Mouse (Mus musculus): Measurements from ENCODE around the gene Zfp933. TPM values are rescaled to one million over a fixed set of nuclear protein-coding genes. Genes with fewer than 3 reads are reported as not detected.
A peak's percentile ranks its signal among the peaks of the same experiment; 100 is the strongest.
"Not testable (repeated sequence)": the region's sequence is repeated elsewhere in the genome, so short reads cannot be mapped to it uniquely, and the experiment has no call there.

Gene Zfp933
- total RNA-seq, 2 experiments from 2014 or later = 5.4 to 5.8 TPM

DNA sequence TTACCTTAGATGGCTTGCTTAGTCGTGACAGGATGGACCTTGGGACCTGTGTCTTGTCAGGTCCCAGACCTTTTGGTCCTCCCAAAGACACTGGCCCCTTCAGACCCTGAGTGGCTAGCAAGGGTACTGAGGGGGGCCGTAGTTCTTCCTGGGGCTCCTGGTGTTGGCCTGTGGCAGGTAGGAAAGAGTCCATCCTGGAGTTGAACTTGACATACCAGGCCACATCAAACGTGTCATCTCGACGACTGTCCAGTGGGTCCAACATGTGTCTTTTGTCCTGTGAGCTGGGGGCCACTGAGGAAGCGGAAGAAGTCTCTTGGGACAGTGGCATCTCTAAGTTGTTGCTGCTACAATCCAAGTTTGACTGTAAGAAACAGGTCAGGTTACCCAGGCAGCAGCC is 17.5 kb upstream of the Zfp933 start:
- ATAC-seq (ENCODE audit: poor library complexity, severe bottlenecking) = no peak

DNA sequence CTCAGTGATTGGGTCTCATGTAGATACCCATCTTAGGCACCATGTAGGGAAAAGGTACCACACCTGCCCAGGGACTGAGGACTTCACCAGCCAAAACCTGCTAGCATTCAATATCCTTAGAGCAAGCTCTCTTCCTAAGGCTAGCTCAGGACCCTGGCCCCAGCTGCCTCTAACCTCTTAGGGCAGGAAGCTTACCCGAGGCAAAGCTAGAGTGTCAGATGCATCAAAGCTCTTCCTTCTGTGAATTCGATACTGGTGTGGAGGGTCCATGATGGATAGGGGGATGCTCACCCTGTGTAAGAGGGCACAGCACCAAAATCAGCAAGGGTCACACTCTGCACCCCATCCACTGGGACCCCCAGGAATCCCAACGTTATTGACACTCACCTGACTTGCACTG is 13.9 kb upstream of the Zfp933 start:
- ATAC-seq (ENCODE audit: poor library complexity, severe bottlenecking) = no peak

GRCm38 (mm10) chr4:147850776-147851175 is 2.6 kb upstream of the Zfp933 start:
- ATAC-seq (ENCODE audit: poor library complexity, severe bottlenecking) = no peak

GRCm38 (mm10) chr4:147848584-147848991 is 422 bp upstream of the Zfp933 start:
- ATAC-seq (ENCODE audit: poor library complexity, severe bottlenecking) = peak; percentile 51

DNA sequence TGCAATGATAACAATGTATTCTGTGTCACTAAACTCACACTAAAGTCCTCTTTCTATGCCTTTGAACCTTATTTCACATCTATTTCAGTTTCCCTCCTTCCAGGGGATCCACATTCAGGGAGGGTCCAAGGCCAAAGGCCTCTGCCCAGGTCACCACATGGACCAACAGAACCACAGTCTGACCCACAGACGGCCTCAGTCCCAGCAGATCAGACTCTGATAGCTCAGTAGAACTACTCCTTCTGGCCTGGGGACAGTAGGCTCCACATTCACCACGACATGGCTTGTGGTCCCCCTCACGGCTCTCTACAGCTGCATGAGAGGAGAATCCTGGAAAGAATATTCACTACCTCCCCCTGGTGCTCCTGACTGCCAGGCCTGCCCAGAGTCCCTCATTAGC is 5.3 kb downstream of the Zfp933 start:
- ATAC-seq (ENCODE audit: poor library complexity, severe bottlenecking) = no peak

GRCm38 (mm10) chr4:147839282-147839681 is 8.9 kb downstream of the Zfp933 start:
- ATAC-seq (ENCODE audit: poor library complexity, severe bottlenecking) = not testable (repeated sequence)

- no peak for ATAC-seq (ENCODE audit: poor library complexity, severe bottlenecking)
Observed at GRCm38 (mm10) chr4:147824389-147824788, 23.8 kb downstream of the Zfp933 start.

DNA sequence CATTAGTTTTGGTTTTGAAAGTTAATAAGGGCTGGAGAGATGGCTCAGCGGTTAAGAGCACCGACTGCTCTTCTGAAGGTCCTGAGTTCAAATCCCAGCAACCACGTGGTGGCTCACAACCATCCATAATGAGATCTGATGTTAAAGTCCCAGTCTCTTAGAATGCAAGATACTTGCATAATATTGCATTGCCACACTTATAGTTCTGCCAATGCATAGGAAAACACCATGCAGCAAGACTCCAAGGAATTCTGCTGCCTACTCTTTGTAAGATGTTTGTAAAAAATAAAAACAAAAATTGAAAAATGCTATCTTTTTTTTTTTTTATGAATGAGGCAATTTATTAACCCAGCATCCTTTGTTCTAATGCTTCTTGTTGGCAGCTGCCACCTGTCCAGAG is 26.8 kb downstream of the Zfp933 start:
- not testable (repeated sequence) for ATAC-seq (ENCODE audit: poor library complexity, severe bottlenecking)

GRCm38 (mm10) chr4:147819659-147820058 is 28.5 kb downstream of the Zfp933 start:
- ATAC-seq (ENCODE audit: poor library complexity, severe bottlenecking) = not testable (repeated sequence)

DNA sequence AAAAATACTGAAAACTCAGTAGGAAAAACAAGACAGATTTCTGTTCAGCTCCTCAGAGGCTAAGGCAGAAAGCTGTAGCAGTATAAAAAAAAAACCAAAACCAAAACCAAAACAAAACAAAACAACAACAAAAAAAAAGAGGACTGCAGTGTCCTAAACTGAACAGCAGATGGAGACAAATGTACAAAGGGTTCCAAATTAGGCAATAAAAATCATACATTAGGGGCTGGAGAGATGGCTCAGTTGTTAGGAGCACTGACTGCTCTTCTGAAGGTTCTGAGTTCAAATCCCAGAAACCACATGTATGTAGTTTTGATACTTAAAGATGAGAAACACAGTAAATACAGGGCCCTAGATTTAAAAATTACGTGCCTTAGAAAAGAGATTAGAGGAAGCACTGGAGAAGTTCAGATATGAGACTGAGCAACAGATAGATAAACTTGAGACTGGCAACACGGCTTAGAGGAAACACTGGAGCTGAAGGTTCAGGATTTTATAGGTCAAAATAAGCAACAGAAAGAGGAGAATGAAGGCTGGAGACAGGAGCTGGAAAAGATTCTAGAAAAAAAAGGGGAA is 33.5 kb downstream of the Zfp933 start:
- ATAC-seq (ENCODE audit: poor library complexity, severe bottlenecking) = peak; percentile 87

DNA sequence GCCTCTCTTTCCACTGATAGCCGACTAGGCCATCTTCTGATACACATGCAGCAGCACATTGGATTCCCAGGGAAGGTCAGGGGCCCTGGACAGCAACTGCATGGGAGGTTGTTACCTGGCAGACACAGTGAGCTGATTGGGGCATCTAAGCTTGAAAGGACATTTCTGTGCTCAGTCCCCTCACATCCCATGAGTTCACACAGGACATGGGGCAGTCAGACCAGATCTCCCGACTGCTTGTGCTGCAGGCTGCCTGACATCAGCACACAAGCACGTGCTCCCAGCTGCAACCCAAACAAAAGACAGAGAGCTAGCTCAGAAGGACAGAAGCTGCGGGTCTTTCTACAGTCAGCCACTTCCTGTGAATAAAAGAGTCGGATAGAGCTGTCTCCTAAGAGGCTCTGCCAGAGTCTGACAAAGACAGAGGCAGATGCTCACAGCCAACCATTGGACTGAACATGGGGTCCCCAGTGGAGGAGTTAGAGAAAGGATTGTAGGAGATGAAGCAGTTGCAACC is 34.9 kb downstream of the Zfp933 start:
- no peak for ATAC-seq (ENCODE audit: poor library complexity, severe bottlenecking)

DNA sequence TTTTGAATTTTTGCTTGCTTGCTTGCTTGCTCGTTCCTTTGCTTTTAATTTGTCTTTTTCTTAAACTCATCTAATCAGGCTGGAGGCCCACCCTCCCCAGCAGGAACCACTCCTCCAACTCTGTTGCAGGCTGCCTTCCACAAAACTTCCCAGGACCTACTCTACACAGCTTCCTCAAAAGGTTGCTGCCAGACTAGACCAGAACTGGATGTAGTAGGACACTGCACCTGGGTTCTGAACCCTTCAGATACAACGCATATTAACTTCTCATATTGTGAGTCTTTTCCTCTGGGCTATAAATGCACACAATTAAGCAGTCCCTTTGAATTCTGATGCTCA is 38.2 kb downstream of the Zfp933 start:
- not testable (repeated sequence) for ATAC-seq (ENCODE audit: poor library complexity, severe bottlenecking)

GRCm38 (mm10) chr4:147809292-147809965 is 38.7 kb downstream of the Zfp933 start, which contains the start of gene Zfp984:
Gene Zfp984, minus strand, starts transcription at chr4:147809788.
- peak; percentile 87 for ATAC-seq (ENCODE audit: poor library complexity, severe bottlenecking)

DNA sequence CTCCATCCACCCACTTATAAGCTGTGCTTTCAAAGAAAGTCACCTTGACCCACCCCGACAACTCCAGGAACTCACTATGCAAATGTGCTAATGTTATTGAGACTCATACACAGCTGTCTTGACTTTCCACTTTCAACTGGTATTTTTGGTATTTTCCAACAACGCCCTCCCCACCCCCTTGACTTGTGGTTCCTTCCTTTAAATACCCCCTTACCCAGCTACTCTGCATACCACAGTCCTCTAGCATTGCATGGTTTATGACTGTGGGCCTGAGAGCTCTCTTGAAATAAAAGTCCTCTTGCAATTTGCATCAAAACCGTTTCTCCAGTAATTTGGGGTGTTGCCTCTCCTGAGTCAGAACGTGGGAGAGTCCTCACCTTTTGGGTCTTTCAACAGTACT is 39.7 kb downstream of the Zfp933 start:
- ATAC-seq (ENCODE audit: poor library complexity, severe bottlenecking) = not testable (repeated sequence)

DNA sequence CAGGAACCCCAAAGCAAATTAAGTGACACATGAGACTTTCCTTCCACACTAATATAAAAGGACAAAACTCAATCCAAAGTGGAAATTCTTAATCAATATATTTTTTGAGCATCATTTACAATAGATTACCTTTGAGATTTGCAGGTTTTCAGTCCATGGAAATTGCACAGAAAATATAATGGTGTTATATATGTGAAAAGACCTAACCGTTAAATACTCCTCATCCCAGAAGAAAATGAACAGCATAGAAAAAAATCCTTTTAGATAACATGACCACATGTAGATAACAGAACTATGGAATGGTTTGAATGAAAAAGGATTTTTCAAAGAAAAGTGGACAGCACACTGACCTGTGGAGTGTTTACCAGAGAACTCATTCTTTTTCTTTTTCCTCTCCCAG is 52.9 kb downstream of the Zfp933 start:
- ATAC-seq (ENCODE audit: poor library complexity, severe bottlenecking) = not testable (repeated sequence)

DNA sequence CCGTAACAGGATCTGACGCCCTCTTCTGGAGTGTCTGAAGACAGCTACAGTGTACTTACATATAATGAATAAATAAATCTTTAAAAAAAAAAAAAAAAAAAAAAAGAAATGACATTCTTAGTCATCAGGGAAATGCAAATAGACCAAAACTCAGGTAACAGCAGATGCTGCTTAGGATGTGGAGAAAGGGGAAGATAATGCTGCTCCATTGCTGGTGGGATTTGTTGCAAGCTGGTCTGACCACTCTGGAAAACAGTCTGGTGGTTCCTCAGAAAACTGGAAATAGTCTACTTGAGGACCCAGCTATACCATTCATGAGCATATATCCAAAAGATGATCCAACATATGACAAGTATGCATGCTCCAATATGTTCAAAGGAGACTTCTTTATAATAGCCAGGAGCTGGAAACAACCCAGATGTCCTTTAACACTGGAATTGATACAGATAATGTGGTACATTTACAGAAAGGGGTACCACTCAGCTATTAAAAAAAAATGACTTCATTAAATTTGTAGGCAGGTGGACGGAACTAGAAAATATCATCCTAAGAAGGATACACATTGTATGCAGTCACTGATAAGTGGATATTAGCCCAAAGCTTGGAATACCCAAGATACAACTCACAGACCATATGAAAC is 54.0 kb downstream of the Zfp933 start:
- ATAC-seq (ENCODE audit: poor library complexity, severe bottlenecking) = not testable (repeated sequence)

- ATAC-seq (ENCODE audit: poor library complexity, severe bottlenecking) = not testable (repeated sequence)
Observed at GRCm38 (mm10) chr4:147793390-147793916, 54.7 kb downstream of the Zfp933 start.

GRCm38 (mm10) chr4:147791729-147792128 is 56.4 kb downstream of the Zfp933 start:
- not testable (repeated sequence) for ATAC-seq (ENCODE audit: poor library complexity, severe bottlenecking)

All from megakaryocyte, adult 5-6 weeks (primary cell).